Mouse (Mus musculus) lung, postnatal 0 days (tissue): ENCODE results near the gene Xrcc5. TPM values are rescaled to one million over a fixed set of nuclear protein-coding genes. Genes with fewer than 3 reads are reported as not detected.

ENCODE experiments used
- ATAC-seq: fragments of 200-750 bp; cut with Nextera tagmentation; 2 replicates; pipeline ENCODE4 v1.8.0; 2017; ENCODE audit warnings: moderate library complexity
- DNase-seq: peaks from one replicate; pipeline ENCODE4 v3.0.0-alpha.2; 2016; ENCODE audit warnings: low spot score
- H3K27ac ChIP-seq: fragments of 300-500 bp; sonication (generic); 2 replicates; pipeline ENCODE4 v1.5.1; 2014; ENCODE audit warnings: antibody characterized with exemption, mild to moderate bottlenecking, low read length, mixed read lengths
- H3K27me3 ChIP-seq: fragments of 300-500 bp; sonication (generic); replicated peaks from 2 replicates; pipeline ENCODE4 v1.6.1; 2014; ENCODE audit warnings: low read length, mixed read lengths; ENCODE audit not compliant: insufficient read depth
- H3K36me3 ChIP-seq: fragments of 300-500 bp; sonication (generic); 2 replicates; pipeline ENCODE4 v1.6.1; 2014; ENCODE audit warnings: low read length, mixed read lengths; ENCODE audit not compliant: insufficient read depth
- H3K4me1 ChIP-seq: fragments of 300-500 bp; sonication (generic); 2 replicates; pipeline ENCODE4 v1.6.1; 2014; ENCODE audit warnings: antibody characterized with exemption, low read depth, low read length, mixed read lengths; ENCODE audit not compliant: insufficient read depth
- H3K4me2 ChIP-seq: fragments of 300-500 bp; sonication (generic); replicated peaks from 2 replicates; pipeline ENCODE4 v1.6.1; 2014; ENCODE audit warnings: low read depth, mild to moderate bottlenecking, low read length, moderate library complexity, mixed read lengths
- H3K4me3 ChIP-seq: fragments of 300-500 bp; sonication (generic); 2 replicates; pipeline ENCODE4 v1.5.1; 2014; ENCODE audit warnings: low read depth, low read length
- H3K9ac ChIP-seq: fragments of 300-500 bp; sonication (generic); replicated peaks from 2 replicates; pipeline ENCODE4 v1.6.1; 2014; ENCODE audit warnings: low read depth, mild to moderate bottlenecking
- H3K9me3 ChIP-seq: fragments of 300-500 bp; sonication (generic); 2 replicates; pipeline ENCODE4 v1.6.1; 2016; ENCODE audit warnings: low read length, mixed read lengths
- CTCF ChIP-seq: IDR thresholded peaks from 2 replicates; pipeline ENCODE4 v1.5.1; 2016; ENCODE audit warnings: antibody characterized with exemption, mild to moderate bottlenecking
- EP300 ChIP-seq: IDR thresholded peaks from 2 replicates; pipeline ENCODE4 v1.6.1; 2016; ENCODE audit warnings: antibody characterized with exemption, mild to moderate bottlenecking, control low read depth
- WGBS: fragments of 180-500 bp; shearing (Covaris S2); extraction: QIAGEN DNeasy Blood & Tissue Kit; methylation state at CpG from one replicate; pipeline ENCODE4 v1.1.7; 2014; 5-methylcytosine and 5-hydroxymethylcytosine counted together
- polyA plus RNA-seq: library from polyadenylated mRNA; unstranded; fragments of >200 nt; fragmentation: Nextera tagmentation; extraction: Ambion mirVana; gene quantifications from 2 replicates; pipeline ENCODE4 v1.2.1, GENCODE M21; 2015

Gene Xrcc5
- polyA plus RNA-seq, 1 experiment from 2014 or later, result 10.3 TPM

- DNase-seq (no peak), ATAC-seq (no peak)
- H3K27me3 ChIP-seq, result no peaks in the 10 kb centered on the region
- no peak for TF ChIP-seq CTCF
- TF ChIP-seq EP300, result no peak
- no peak overlapping the region for H3K4me3 ChIP-seq
- no peaks in the 10 kb centered on the region for H3K36me3 ChIP-seq
- H3K27ac ChIP-seq, result no peak overlapping the region
- WGBS, result 89% methylated on average over 2 of the region's 2 CpGs
- H3K4me1 ChIP-seq, result no peaks in the 10 kb centered on the region
- H3K9ac ChIP-seq, result no peak overlapping the region
- no peak overlapping the region for H3K4me2 ChIP-seq
- H3K9me3 ChIP-seq, result no peaks in the 10 kb centered on the region
Observed at GRCm38 (mm10) chr1:72354856-72355255, 47.6 kb downstream of the Xrcc5 start.

GRCm38 (mm10) chr1:72358216-72358615, 51.0 kb downstream of the Xrcc5 start:
- H3K27ac ChIP-seq, result no peak overlapping the region
- H3K9ac ChIP-seq, result no peak overlapping the region
- H3K4me3 ChIP-seq, result no peak overlapping the region
- no peak for TF ChIP-seq EP300
- no peak for TF ChIP-seq CTCF
- H3K4me2 ChIP-seq, result no peak overlapping the region
- H3K9me3 ChIP-seq, result no peaks in the 10 kb centered on the region
- no peak for ATAC-seq
- no peaks in the 10 kb centered on the region for H3K36me3 ChIP-seq
- WGBS, result 75% methylated on average over 2 of the region's 2 CpGs
- DNase-seq, result no peak
- no peaks in the 10 kb centered on the region for H3K27me3 ChIP-seq
- H3K4me1 ChIP-seq, result no peaks in the 10 kb centered on the region

GRCm38 (mm10) chr1:72359462-72359861, 52.2 kb downstream of the Xrcc5 start:
- 87% methylated on average over 2 of the region's 2 CpGs for WGBS
- ATAC-seq, result no peak
- no peak overlapping the region for H3K9ac ChIP-seq

GRCm38 (mm10) chr1:72360809-72361208, 53.6 kb downstream of the Xrcc5 start:
- ATAC-seq, result no peak
- H3K9ac ChIP-seq, result no peak overlapping the region
- H3K4me3 ChIP-seq, result no peak overlapping the region
- no peak overlapping the region for H3K27ac ChIP-seq
- H3K4me1 ChIP-seq, result no peaks in the 10 kb centered on the region
- H3K27me3 ChIP-seq, result no peaks in the 10 kb centered on the region
- TF ChIP-seq CTCF (no peak), EP300 (no peak)
- 94% methylated on average over 4 of the region's 4 CpGs for WGBS
- H3K9me3 ChIP-seq, result no peaks in the 10 kb centered on the region
- H3K36me3 ChIP-seq, result no peaks in the 10 kb centered on the region
- no peak overlapping the region for H3K4me2 ChIP-seq
- DNase-seq, result no peak

More at GRCm38 (mm10) chr1:72359462-72359861, 52.2 kb downstream of the Xrcc5 start:
- no peak for DNase-seq
- Histone ChIP-seq H3K27me3 (no peaks in the 10 kb centered on the region), H3K36me3 (no peaks in the 10 kb centered on the region), H3K9me3 (no peaks in the 10 kb centered on the region), H3K4me1 (no peaks in the 10 kb centered on the region), H3K4me2 (no peak overlapping the region), H3K4me3 (no peak overlapping the region), H3K27ac (no peak overlapping the region)
- TF ChIP-seq EP300, result no peak
- TF ChIP-seq CTCF, result no peak

- no peak overlapping the region for H3K9ac ChIP-seq
- WGBS, result 69% methylated on average over 8 of the region's 8 CpGs
- no peaks in the 10 kb centered on the region for H3K36me3 ChIP-seq
- no peak overlapping the region for H3K4me2 ChIP-seq
- no peak overlapping the region for H3K4me3 ChIP-seq
- ATAC-seq, result peak; percentile 44
- no peaks in the 10 kb centered on the region for H3K27me3 ChIP-seq
- H3K9me3 ChIP-seq, result no peaks in the 10 kb centered on the region
- no peak for TF ChIP-seq CTCF
- no peak for TF ChIP-seq EP300
- H3K27ac ChIP-seq, result no peak overlapping the region
- peak; percentile 32 for DNase-seq
- H3K4me1 ChIP-seq, result no peaks in the 10 kb centered on the region
Observed at GRCm38 (mm10) chr1:72364661-72365060, 57.4 kb downstream of the Xrcc5 start.

GRCm38 (mm10) chr1:72372512-72372911, 65.3 kb downstream of the Xrcc5 start:
- Histone ChIP-seq H3K4me3 (no peak overlapping the region), H3K9me3 (no peaks in the 10 kb centered on the region), H3K4me1 (no peaks in the 10 kb centered on the region), H3K9ac (no peak overlapping the region), H3K27ac (no peak overlapping the region), H3K4me2 (no peak overlapping the region), H3K36me3 (no peaks in the 10 kb centered on the region), H3K27me3 (no peaks in the 10 kb centered on the region)
- ATAC-seq (no peak), DNase-seq (no peak)
- TF ChIP-seq EP300 (no peak), CTCF (no peak)
- 68% methylated on average over 1 of the region's 1 CpGs for WGBS

- Histone ChIP-seq H3K27me3 (no peaks in the 10 kb centered on the region), H3K4me3 (no peak overlapping the region), H3K27ac (no peak overlapping the region), H3K36me3 (no peaks in the 10 kb centered on the region), H3K9ac (no peak overlapping the region), H3K4me2 (no peak overlapping the region), H3K9me3 (no peaks in the 10 kb centered on the region), H3K4me1 (no peaks in the 10 kb centered on the region)
- ATAC-seq (no peak), DNase-seq (no peak)
- no peak for TF ChIP-seq EP300
- TF ChIP-seq CTCF, result no peak
- 85% methylated on average over 3 of the region's 3 CpGs for WGBS
Observed at GRCm38 (mm10) chr1:72372913-72373312, 65.7 kb downstream of the Xrcc5 start.
